Mouse (Mus musculus): ENCODE measurements around the gene Ctnnd2.

Gene Ctnnd2

DNA sequence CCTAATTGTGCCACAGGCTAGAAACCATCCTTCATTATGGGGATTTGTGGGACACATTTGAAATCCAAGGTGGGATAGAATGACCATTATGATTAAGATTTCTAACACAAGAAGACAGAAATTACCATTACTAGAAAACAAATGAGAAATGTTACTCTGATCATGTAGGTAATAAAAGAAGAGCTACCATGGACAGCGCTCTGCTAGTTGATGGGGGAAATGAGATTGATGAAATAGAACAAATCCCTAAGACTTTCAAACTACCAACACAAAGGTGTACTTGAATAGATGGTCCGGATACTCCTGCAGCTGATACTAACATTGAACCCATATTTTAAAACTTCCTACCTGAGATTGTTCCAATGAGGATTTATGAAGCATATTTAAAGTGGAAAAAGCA is 68.5 kb downstream of the Ctnnd2 start:
- DNase-seq (ENCODE audit: low spot score): peak; percentile 47

DNA sequence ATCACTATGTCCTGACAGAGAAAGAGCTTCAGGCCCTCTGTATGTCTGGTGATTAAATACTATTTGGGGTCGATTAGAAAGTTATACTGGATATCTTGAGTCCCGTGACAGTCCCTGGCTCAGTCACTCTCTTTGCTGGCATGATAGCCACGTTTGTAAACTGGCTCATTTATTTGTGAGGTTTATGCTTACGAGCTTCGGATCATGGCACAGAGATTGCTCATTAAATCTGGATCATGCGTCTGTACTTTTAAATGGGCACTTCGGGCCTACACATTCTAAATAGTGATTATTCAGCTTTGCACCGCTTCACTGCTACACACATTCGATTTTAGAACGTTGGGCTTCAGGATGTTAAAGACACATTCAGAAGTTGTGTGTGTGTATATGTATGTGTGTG is 96.4 kb downstream of the Ctnnd2 start:
- DNase-seq (ENCODE audit: low spot score): no peak

DNA sequence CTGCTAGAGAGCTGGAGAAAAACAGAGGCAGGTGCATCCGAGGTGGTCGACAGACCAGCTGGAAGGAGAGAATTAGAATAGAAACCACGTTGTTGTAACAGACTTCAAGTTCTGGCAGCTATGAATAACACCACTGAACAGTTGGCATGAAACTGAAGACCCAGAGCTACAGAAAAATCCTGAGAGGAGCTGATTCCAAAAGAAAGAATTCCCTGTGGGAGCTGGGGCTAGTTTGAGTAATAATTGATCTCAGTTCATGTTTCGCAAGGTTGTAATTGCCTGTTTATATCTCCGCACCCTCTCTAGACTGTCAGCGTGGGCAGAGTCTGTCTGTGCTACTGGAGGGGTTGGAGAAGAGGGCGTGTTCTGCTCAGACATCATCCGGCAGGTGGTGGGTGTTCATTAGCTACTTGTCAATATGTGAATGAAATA is 98.8 kb downstream of the Ctnnd2 start:
- DNase-seq (ENCODE audit: low spot score): no peak

DNA sequence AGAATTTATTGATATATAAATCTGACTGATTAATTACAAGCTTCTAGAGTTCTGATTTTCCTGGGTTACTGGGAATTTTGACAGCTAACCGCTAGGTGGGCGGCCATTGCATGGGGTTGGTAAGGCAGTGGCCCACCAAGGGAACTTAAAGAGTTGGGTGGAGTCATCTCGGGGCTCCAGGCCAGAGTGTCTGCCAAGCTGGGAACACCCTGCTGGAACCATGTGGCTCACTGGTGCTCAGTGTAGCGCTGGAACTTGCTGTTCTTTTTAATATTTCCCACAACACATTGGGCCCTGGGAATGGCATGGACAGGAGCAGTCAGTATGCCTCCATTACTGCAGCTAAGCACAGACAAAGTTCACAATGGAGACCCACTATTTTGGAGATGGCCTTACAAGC is 99.9 kb downstream of the Ctnnd2 start:
- no peak for DNase-seq (ENCODE audit: low spot score)

DNA sequence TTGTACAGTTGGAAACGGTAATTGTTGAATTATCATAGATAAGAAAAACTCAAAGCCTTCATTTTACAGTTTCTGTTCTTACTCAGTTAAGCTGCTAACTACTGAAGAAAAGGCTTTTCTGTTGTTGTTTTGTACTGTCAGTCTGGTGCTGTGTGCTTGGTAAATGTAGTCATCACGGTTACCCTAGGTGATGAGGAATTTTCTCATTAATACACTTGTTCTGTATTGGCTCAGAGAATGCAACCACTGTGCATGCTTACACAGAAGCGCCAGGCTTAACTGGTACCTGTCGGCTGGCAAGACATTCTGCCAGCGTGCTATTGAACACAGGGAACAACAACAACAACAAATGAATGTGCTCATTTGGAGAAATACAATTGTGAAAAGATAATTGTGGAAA is 103.3 kb downstream of the Ctnnd2 start:
- no peak for DNase-seq (ENCODE audit: low spot score)

DNA sequence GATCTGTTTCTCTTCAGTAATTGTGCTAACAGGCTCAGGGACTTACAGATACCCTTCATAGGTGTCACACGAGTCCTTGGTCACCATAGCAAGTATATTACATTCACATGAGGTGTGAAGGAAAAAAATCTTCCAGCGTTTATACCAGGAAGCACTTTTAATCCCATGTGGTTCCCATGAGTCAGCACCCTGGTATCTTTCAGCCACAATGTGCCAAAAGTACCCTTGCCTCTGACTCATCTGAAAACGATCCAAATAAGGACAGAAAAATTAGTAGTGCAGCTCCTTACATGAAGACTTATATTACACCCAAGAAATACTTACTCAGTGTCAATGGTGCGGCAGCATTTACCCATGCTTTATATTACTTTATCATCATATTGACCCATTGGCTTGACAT is 104.3 kb downstream of the Ctnnd2 start:
- no peak for DNase-seq (ENCODE audit: low spot score)

DNA sequence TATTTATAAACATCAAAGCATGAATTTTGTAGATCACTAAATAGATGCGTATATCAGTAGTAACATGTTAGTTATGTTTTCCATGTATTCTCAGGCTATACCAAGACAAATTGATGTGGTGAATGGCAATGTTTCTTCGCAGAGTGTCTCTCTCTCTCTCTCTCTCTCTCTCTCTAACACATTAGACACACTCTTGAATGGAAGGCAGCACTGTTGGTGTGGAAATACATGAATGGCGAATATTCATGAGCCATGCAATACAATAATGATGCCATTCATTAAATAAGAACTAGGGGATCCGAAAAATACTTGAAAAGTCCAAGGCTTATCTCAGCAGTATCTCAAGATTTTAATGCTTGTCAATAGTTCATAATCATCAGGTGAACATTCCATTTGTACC is 106.2 kb downstream of the Ctnnd2 start:
- no peak for DNase-seq (ENCODE audit: low spot score)

DNA sequence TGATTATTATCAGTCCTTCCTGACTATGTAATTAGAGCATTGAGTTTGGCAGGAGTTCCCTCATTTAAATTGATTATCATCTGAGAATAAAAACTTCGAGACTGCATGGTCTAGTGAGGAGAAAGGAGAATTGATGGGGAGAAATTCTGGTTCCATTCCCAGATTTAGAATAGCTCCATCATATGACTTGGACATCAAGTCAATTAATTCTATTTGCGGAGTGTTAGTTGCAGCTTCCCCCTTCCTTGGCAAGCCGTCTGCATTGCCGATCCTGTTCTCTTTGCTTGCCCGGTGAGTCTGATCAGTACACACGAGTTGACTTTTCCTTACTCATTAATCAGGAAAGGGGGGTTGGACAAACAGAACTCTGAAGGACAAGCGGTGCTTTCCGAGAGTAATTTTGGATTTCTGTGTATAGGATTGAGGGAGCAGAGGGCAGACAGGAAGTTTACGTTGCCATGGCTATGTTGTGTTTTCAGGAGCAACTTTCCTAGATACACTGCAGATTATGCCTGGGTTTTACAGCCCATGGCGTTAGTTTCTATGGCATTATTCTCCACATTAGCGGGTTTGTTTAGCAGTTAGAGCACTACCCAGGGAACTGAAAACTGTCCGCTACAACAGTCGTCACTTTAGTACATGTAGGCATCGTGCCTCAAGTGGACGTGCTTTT is 113.3 kb downstream of the Ctnnd2 start:
- no peak for DNase-seq (ENCODE audit: low spot score)

DNA sequence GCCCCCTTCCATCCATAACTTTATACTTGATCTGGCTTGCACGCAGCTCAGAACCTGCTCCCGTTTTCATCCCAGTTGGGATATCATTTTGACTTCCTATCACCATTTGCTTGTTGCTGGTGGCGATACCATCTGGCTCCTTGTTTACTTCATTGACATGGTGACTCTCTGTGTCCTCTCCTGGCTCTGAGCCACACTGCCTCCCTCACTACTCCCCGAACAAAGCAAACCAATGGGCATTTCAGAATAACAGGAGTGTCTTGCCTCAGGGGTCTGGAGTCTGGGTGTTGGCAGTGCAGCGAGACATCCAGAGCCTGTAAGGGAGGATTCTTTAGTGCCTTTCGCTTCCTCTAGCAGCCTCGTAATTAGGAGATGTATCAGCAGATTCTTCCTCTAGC is 113.9 kb downstream of the Ctnnd2 start:
- no peak for DNase-seq (ENCODE audit: low spot score)

DNA sequence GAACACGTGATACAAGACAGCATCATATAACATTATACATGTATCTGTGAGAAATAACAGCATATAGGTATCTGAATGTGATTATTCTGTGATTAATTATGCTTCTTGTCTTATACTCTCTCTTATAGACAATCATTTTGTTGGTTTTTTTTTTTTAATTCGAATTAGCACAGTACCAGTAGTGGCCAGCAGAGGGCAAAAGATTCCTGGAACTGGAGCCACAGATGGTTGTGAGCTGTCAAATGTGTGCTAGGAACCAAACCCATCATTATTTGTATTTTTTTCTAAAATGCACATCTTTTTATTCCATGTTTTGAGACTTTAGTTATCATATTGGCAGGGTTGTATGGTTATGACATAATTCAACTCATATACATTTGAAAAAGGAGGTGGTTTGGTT is 130.4 kb downstream of the Ctnnd2 start:
- no peak for DNase-seq (ENCODE audit: low spot score)

DNA sequence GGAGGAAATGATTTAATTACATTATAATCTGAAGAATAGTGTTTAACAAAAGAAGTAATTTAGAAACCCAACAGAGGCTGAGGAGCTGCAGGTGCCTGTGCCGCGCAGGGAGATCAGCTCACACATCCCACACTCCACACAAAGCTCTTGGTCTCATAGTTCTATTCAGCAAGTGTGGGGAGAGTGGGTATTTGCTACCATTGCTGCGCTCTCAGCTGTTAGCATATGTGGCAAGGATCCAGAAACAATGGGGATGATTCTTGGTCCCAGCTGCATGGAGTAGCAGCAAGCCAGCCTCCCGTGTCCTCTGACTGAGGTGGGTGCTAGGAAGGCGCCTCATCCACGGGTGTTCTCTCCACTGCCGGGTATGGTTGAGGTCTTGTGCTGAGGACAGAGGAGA is 134.0 kb downstream of the Ctnnd2 start:
- DNase-seq (ENCODE audit: low spot score): no peak

DNA sequence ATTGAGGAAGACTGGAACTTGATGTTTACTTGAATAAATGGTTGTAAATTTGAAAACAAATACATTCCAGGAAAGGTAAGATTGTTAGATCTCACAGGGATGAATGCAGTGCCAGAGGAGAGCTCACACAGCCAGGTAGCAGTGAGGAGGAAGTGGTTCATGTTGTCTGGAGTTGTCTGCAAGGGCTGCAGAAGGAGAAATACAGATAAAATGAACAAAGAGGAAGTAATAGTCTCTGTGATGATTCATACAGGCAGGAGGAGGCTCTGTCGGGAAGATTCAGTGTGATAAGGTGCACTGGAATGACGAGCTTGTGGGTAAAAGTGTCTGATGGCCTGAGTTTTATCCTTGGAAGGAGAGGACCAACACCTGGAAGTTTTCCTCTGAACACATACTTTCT is 150.2 kb downstream of the Ctnnd2 start:
- DNase-seq (ENCODE audit: low spot score): no peak

DNA sequence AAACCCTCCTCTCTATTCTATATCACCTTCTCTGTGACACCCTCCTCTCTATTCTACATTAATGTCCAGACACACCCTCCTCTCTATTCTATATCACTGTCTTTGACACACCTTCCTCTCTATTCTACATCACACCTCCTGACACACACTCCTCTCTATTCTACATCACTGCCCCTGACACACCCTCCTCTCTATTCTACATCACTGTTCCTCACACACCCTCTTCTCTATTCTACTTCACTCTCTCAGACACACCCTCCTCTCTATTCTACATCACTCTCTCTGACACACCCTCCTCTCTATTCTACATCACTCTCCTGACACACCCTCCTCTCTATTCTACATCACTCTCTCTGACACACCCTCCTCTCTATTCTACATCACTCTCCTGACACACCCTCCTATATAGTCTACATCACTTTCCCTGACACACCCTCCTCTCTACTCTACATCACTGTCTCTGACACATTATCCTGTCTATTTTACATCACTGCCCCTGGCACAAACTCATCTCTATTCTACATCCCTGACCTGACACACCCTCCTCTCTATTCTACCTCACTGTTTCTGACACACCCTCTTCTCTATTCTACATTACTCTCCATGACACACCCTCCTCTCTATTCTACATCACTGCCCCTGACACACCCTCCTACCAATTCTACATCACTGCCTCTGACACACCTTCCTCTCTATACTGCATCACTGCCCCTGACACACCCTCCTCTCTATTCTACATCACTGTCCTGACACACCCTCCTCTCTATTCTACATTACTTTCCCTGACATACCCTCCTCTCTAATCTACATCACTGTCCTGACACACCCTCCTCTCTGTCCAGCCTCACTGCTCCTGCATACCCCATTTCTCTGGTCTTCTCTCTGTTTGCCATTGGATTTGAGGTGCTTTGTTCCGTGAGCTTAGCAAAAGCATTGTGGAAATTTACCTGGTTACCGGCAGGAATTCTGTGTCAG is 161.2 kb downstream of the Ctnnd2 start:
- DNase-seq (ENCODE audit: low spot score): no peak

DNA sequence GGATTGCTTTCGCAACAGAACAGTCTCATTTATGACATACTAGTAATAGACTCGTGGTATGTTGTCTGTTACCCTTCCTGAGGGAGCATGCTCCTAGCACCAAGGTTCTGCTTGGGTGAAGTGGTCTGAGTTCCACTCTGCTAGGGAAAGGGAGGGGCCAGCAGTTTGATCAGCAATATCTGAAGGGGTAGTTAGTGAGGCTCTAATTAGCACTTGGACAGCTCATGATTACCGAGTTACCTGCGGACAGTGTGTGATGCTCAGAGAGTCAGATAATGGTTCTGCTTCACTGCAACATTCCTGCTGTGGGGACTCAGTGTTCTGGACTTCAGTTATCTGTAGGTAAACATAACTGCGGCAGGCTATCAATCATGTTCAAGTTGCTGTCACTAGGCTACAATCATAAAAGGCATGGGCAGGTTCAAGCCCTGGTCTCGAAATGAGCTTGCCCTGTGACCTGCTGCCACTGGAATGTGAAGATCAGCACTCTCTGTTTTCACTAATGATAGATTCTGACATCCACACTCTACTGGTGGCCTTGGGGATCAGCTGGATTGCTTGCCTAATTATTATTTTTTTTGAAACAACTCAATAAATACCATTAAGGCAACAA is 166.3 kb downstream of the Ctnnd2 start:
- DNase-seq (ENCODE audit: low spot score): peak; percentile 46

DNA sequence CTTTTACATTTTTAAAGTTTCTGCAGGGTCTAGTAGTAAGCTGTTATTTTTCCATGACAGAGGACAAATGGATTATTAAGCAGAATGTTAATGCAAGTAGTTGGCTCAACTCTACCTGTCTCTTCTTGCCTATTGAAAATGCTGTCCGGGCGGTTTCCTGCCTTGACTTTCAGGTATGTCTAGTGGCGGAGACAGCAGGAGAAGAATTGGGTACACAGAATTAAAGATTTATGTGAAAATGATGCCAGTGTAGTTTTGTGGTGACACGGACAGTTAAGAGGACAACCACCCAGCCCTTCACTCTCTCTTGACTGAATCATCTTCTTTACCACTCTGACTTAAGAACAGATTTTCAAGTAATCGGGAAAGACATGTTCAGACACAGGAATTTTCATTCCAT is 173.4 kb downstream of the Ctnnd2 start:
- no peak for DNase-seq (ENCODE audit: low spot score)

DNA sequence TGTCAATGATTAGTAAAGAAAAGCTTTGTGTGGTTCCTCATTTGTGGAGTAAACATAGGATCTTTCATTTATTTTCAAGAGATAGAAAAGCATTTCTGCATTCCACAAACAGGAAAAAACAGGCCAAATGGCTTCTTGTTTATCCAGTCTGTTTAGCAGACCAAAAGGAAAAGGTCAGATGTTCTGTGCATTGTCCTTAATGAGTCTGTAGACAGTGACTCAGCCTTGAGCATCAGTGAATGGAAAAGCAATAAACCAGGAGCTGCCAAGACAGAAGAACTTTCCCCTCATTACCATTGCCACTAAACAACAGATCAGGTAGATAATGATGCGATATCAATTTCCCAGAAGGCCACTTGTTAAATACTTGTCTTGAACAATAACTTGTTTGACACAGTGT is 192.1 kb downstream of the Ctnnd2 start:
- DNase-seq (ENCODE audit: low spot score): no peak

DNA sequence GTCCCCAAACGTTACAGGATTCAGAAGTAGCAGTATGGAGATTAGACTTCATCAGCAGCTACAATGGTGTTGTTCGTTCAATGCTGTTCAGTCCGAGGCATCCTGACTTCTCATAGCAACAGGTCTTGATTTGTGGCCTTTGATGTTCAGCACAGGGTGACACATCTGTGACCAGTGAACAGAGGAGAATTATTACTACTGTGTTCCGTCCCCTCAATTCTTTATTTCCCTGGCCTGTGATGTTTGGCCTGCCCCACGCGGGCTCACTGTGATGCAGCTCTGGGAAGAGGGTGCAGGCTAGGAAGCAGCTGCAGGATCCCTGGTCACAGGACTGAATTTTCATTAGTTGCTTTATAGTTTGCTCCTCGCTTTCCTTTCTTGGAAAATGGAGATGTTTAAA is 197.6 kb downstream of the Ctnnd2 start:
- no peak for DNase-seq (ENCODE audit: low spot score)

DNA sequence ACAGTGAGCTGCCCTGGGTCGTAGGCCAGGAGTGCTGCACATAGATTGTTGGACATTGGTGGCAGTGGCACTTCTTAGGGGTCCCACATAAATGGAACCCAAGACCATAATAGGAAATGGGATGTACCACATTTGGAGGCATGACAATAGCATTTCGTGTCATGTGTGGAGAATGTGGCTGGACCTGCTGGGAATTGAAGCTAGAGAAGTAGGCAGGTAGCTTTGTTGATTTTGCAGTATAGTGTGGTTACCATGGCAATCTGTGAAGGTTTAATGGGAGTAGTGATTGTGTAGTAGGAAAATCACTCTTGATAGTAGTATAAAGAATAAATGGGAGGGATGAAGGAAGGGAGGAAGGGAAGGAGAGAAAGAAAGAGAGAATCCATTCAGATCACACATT is 198.8 kb downstream of the Ctnnd2 start:
- DNase-seq (ENCODE audit: low spot score): no peak

DNA sequence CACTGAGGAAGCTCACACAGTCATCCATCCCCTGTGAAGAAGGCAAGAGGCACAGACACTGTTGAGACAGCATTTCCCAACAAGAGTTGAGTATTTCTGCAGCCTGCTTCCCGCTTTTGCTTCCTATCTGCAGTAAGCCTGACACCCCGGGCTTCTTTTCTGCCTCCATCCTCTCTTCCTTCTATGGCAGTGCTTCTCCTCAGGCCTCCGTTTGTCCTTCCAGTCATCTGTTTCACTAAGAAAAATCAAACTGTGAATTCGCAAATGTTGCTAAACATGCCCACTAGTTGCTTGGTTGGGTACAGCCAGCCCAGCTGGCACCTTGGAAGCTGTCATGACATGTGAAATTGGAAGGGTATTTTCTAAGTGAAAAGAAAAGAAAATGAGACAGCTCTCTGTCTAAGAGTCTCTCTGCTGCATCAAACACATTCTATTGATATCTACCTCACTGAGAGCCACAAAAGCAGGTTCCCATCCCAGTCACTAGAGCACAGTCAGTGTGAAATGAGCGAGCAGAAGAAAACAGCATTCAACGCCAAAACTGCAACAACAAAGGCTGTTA is 201.3 kb downstream of the Ctnnd2 start:
- DNase-seq (ENCODE audit: low spot score): no peak

DNA sequence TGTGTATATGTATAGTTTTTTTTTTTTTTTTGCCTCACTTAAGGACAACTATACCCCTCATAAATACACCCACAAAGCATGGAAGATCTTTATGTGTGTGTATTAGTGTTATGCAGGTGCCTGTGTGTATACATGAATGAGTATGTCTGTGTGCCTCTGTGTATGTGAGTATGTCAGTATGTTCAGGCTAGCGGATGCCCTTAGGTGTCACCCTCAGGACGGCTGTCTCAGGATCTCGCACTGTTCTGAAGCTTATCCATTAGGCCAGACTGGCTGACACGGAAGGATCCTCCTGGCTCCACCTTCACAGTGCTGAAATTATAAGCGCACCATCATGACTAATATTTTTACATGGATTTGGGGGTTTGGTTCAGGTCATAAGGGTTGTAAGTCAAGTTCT is 202.5 kb downstream of the Ctnnd2 start:
- DNase-seq (ENCODE audit: low spot score): no peak

DNA sequence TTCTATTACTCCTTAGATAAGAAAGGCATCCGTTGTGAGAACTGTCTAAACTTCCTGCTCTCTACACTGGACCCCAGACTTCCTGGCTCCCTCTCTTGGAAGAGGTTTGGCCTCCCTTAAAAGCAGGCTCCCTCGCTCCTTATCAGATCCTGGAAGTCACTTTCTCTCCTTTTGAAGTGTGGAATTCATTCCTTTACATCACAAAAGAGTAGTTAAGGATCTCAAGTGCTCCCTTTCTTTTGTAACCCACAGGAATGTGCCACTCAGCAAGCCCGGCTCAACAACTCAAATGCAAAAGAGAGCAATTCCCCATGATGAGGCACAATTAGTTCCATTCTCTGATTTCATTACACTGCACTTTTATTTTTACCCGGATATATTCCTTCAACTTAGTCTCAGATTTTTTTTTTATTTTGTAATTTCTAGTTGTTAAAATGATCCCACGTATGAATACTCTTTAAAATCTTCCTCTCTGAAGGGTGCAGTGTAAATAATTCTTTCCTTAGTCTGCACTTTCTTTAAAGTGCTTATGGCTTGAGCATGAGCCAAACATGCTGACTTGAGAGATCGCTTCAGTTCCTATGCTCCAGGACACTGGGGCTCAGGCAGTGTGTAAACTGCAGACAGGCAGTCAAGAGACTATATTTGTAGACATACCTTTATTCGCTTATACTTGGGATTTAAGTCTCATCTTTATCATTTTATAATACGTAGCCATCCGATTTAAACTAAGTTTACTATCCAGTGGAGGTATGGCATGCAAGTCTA is 210.9 kb downstream of the Ctnnd2 start:
- DNase-seq (ENCODE audit: low spot score): peak; percentile 61

DNA sequence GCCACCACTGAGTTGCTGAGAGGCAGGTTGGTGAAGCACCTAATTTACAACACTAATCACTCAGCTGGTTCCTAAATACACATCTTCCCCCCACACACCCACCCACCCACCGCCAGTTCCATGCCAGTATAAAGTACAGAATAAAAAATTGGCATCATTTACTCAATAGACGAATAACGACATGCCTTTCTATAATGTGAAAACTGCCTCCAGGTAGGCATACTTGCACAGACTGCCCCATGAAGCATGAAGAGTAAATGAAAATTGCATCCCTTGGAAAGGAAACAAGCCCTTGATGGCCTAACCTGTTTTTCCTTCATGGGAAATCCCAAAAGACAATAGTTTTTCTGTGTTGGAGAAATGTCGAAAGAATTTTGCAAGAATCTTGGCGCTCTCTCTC is 212.0 kb downstream of the Ctnnd2 start:
- DNase-seq (ENCODE audit: low spot score): no peak
